Mouse (Mus musculus) left cerebral cortex, postnatal 10 days (tissue): ENCODE results near the gene Phf21b. TPM values are rescaled to one million over a fixed set of nuclear protein-coding genes. Genes with fewer than 3 reads are reported as not detected.
"Not testable (repeated sequence)": the region's sequence is repeated elsewhere in the genome, so short reads cannot be mapped to it uniquely, and the experiment has no call there.

ENCODE experiments used
- DNase-seq, 2 experiments: peaks; one replicate each; pipeline ENCODE4 v3.0.0; 2021 to 2022; ENCODE audit warnings: low spot score in 2 of 2, mixed read lengths in 1 of 2; ENCODE audit errors: extremely low spot score in 1 of 2
- intact Hi-C: fragments of 180-260 bp; cut with DNase I; formaldehyde crosslinking; loops from one replicate; pipeline ENCODE4 v1.15.1; 2025
- total RNA-seq, 2 experiments: library from RNA; stranded (reverse); gene quantifications; 2 replicates each; pipeline ENCODE4 v1.2.3; 2021

Gene Phf21b
- 1 to 10 TPM; 7.9 to 9.2 TPM for total RNA-seq

- DNase-seq: peak; percentile 80 to 93
- intact Hi-C loops: loop anchor here (10.0 kb wide), 1 partner anchor 68 kb away; the partner anchor contains the start of genes Gm29666 and Nup50
These were observed at the start of gene Phf21b for GRCm38 (mm10) chr15:84856006-84856995. TSS of gene Phf21b (minus strand) at chr15:84856049.

- no peak for DNase-seq
- intact Hi-C loops: no loop called here
These were observed 48.1 kb upstream of the Phf21b start for GRCm38 (mm10) chr15:84903843-84904385.

- intact Hi-C loops: no loop called here
- DNase-seq: no peak
These were observed 42.2 kb upstream of the Phf21b start for GRCm38 (mm10) chr15:84898077-84898476.

- intact Hi-C loops: no loop called here
- no peak for DNase-seq
These were observed 40.8 kb upstream of the Phf21b start for GRCm38 (mm10) chr15:84896664-84897063.

DNA sequence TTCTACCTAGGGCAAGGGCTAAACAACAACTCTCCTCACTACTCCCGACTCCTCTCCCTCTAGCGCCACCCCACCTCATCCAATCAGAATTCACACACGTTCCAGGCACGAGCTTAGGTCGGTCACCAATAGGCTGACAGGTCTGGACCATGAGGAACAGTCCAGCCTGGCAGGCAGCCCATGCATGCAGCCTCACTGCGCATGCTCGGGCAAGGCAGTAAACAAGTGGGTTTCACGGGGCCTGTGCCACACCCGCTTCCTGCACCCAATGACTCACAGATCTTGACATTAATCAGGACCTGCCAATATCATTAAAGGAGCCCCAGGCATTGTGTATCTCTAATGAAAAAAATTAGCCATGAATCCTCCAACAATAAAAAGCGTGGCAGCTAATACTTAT is 40.4 kb upstream of the Phf21b start:
- DNase-seq, intact Hi-C loops: not testable (repeated sequence)

DNA sequence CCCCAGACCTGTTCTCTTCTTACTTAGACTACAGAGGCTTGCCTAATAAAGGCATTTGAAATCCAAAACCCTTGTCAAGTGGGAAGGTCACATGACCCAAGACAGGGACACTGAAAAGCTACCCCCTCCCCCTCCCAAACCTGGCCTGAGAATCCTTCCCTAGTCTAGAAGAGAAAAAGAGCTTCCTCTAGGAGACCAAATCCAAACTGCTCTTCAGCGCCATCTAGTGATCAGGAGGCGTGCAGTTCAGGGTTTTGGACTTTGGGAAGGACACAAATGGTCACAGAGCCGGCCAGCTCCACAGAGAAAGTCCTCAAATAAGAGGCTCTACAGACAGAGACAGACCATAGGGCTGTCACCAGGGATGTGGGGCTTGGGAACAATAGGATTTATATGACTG is 35.8 kb upstream of the Phf21b start:
- DNase-seq: peak; percentile 52 to 67

DNA sequence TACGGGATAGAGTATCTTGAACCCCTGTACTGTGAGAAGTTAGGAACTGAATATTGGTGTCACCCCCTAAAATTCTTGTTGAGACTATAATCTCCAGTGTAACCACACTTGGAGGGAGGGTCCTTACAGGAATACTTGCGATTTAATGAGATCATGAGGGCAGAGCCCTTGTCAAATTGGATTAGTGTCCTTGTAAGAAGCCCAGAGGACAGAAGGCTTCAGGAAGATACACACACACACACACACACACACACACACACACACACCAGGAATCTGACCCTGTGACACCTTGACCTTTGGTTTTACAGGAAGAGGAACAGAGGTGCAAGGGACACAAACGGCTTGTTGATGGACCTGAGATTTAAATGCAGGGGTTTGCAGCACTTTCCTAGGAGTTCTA is 35.4 kb upstream of the Phf21b start:
- DNase-seq: no peak
- intact Hi-C loops: loop anchor here (2.0 kb wide), 1 partner anchor 90 kb away; no protein-coding TSS in a partner anchor

More for the DNA sequence above, 35.8 kb upstream of the Phf21b start:
- intact Hi-C loops: loop anchor here (2.0 kb wide), 1 partner anchor 91 kb away; no protein-coding TSS in a partner anchor

- intact Hi-C loops: no loop called here
- DNase-seq: peak in 1 of 2 experiments; percentile 40
These were observed 32.2 kb upstream of the Phf21b start for GRCm38 (mm10) chr15:84888066-84888465.

- intact Hi-C loops: no loop called here
- no peak for DNase-seq
These were observed 21.4 kb upstream of the Phf21b start for GRCm38 (mm10) chr15:84877029-84877815.

GRCm38 (mm10) chr15:84873867-84874266 is 18.0 kb upstream of the Phf21b start:
- intact Hi-C loops: no loop called here
- DNase-seq: peak in 1 of 2 experiments; percentile 40

- intact Hi-C loops: no loop called here
- no peak for DNase-seq
These were observed 17.2 kb upstream of the Phf21b start for GRCm38 (mm10) chr15:84873079-84873478.

DNA sequence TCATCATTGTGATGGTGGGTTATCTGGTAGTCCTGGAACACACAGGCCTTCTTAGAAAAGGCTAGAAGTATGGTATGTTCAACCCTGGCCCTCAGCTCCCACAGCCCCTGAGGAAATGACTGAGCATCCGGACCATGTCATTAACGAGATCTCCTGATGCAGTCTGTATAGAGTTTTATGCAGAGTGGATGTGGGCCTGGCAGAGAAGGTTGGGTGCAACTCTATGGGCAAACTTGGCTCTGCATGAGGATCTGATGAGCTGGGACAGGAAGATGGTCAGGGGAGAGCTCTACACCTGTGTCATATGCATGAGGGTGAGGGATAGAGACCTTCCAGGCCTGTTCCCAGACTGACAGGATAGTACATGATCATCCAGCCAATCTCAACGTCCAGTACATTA is 16.0 kb upstream of the Phf21b start:
- intact Hi-C loops: no loop called here
- no peak for DNase-seq

GRCm38 (mm10) chr15:84861911-84862310 is 6.1 kb upstream of the Phf21b start:
- intact Hi-C loops: no loop called here
- no peak for DNase-seq

GRCm38 (mm10) chr15:84857623-84858022 is 1.8 kb upstream of the Phf21b start:
- no peak for DNase-seq

DNA sequence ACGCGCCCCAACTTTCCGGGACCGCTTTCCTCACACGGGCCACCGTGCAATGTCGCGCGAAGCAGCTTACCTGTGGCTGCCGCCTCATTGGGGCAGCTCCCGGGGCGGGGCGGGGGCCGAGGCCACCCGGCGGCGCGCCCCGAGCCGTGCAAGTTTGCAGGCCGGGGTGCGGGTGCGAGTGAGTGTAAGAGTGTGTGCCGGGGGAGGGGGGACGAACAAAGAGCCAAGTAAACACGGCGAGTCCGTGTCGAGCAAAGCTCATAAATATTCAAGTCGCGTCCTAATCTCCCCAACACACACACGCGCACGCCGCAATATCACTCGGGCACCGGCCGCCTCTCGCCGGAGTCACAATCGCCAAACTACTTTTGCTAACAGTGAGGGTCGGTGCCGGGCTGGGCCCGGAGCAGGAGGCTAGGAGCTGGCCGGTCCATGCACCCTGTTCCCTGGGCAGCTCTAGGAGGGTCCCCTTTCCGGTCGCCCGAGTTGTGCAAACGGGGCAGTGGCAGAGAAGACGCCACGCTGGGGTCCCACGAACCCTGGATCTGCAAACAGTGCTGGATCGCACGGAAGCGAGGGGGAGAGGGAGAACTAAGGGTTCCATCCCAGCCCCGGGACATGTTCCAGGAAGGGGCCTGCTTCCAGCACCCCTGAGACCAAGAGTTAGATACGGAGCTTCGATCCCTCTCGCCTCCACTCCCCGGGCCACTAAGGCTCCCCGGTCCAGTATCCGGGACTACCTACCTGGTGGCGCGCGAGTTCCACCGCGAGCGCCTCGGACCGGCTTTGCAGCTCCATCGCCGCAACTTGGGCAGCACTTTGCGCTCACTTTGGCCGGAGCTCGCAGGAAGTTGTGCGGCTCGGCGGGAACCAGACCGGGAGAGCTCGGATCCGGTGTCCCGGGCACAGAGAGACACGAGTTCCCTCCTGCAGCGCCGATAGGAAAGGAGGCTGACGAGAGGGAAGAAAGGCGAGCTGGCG is 638 bp downstream of the Phf21b start:
- DNase-seq: peak in 1 of 2 experiments; percentile 57
- intact Hi-C loops: loop anchor here (10.0 kb wide), 1 partner anchor 70 kb away; the partner anchor contains the start of genes Gm29666 and Nup50

More at GRCm38 (mm10) chr15:84857623-84858022, 1.8 kb upstream of the Phf21b start:
- intact Hi-C loops: loop anchor here (10.0 kb wide), 1 partner anchor 67 kb away; the partner anchor contains the start of genes Gm29666 and Nup50

- intact Hi-C loops: loop anchor here (10.0 kb wide), 1 partner anchor 71 kb away; the partner anchor contains the start of genes Gm29666 and Nup50
- DNase-seq: no peak
These were observed 1.6 kb downstream of the Phf21b start for GRCm38 (mm10) chr15:84854171-84854811.
